Mouse (Mus musculus): ENCODE results near the gene Tpbg.

DNA sequence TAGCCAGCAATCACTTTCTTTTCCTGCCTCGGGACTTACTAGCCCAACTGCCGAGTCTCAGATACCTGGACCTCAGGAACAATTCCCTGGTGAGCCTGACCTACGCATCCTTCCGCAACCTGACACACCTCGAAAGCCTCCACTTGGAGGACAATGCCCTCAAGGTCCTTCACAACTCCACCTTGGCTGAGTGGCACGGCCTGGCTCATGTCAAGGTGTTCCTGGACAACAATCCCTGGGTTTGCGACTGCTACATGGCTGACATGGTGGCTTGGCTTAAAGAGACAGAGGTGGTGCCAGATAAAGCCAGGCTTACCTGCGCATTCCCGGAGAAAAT is 2.4 kb downstream of the Tpbg start:
- TF ChIP-seq POLR2A (IDR thresholded peaks at IDR 0.05; ENCODE audit: control insufficient read depth, extremely low read depth, insufficient read depth, low read length, poor library complexity) (no peak), CTCF (IDR thresholded peaks at IDR 0.05; ENCODE audit: borderline replicate concordance, control insufficient read depth, extremely low read depth, insufficient read depth, low read length, poor library complexity) (no peak)

Measured in thymus, adult 2 months (tissue).